Mouse (Mus musculus): ENCODE measurements around the gene Tmem235.
"Not testable (repeated sequence)": the region's sequence is repeated elsewhere in the genome, so short reads cannot be mapped to it uniquely, and the experiment has no call there.

The Tmem235 gene

GRCm38 (mm10) chr11:117833509-117833908 is 27.0 kb upstream of the Tmem235 start:
- not testable (repeated sequence) for DNase-seq

- no peak for DNase-seq
These were observed 26.5 kb upstream of the Tmem235 start for GRCm38 (mm10) chr11:117834086-117834485.

GRCm38 (mm10) chr11:117836306-117836705 is 24.2 kb upstream of the Tmem235 start:
- peak; percentile 41 for DNase-seq

GRCm38 (mm10) chr11:117838572-117838971 is 22.0 kb upstream of the Tmem235 start:
- no peak for DNase-seq

- DNase-seq = no peak
These were observed 21.5 kb upstream of the Tmem235 start for GRCm38 (mm10) chr11:117839021-117839420.

DNA sequence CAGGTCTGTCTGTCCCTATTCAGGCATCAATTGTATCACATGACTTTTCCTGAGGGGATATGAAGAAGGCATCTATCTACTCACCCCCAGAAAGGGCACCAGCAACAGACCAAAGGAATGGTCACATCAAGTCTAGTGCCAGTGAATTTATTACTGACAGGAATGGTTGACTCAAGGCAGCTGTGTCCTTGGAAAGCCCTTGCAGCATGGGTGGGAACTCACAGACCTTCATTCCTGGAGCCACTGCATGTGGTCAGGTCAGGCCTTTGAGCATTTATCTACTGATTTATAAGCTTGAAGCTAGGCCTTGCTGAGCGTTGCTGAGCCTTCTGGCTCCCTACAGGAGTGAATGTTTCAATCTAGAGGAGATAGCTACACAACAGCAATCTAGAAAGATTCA is 19.6 kb upstream of the Tmem235 start:
- no peak for DNase-seq

- DNase-seq = no peak
These were observed 17.1 kb upstream of the Tmem235 start for GRCm38 (mm10) chr11:117843434-117843833.

- no peak for DNase-seq
These were observed 15.6 kb upstream of the Tmem235 start for GRCm38 (mm10) chr11:117844997-117845396.

DNA sequence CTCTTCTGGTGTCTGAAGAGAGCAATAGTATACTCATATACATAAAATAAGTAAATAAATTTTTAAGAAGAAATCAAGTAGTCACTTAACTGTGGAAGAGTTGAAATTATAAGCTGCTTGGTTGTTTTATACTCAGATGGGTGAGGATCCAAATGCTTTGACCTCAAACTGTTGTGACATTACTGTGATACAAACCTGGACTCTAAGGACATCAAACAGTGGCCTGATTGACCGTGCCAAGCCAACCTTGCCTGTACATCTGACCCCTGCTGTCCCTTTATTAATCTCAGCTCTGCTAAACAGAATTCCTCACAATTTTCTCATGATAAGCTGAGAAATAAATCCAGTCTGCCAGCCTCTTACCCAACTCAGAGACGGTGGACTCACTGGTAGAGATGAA is 14.9 kb upstream of the Tmem235 start:
- no peak for DNase-seq

DNA sequence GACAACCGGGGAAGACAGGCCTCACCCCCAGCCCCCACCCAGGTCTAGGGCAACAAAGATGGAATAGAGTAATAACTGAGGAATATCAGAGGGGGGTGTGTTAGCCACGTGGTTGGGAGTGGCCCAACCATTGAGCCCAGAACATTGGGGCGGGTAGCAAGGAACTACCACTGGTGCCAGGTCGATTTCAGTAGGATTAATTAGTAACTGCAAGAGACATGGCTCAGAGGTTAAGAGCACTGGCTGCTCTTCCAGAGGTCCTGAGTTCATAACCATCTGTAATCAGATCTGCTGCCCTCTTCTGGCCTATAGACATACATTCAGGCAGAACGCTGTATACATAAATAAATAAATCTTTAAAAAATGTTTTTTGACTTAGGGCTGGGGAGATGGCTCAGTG is 13.9 kb upstream of the Tmem235 start:
- DNase-seq = no peak

GRCm38 (mm10) chr11:117847593-117848215 is 12.8 kb upstream of the Tmem235 start:
- DNase-seq = no peak

- no peak for DNase-seq
These were observed 12.1 kb upstream of the Tmem235 start for GRCm38 (mm10) chr11:117848271-117848984.

GRCm38 (mm10) chr11:117848985-117849671 is 11.4 kb upstream of the Tmem235 start, which contains the start of gene Birc5:
Birc5 (plus strand) TSS chr11:117849251.
- peak; percentile 97 for DNase-seq

GRCm38 (mm10) chr11:117852875-117853274 is 7.7 kb upstream of the Tmem235 start:
- DNase-seq = no peak

DNA sequence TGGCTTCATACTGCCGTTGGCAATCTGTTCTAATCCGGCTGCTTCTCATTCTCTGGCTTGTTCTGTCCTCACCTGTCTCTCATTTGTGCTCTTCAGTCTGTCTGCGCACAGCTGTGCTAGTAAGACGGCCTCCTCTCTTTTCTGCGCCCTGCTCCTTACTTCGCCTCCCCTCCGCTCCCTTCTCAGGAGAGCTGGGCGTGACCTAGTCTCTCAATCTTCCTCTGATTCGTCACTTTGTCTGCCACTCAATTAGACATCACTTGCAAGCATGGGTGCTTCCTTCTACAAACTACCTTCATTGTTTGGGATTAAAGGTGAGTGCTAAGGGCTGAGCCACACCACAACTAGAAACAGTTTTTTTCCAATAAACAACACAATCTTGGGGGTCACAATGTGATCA is 6.3 kb upstream of the Tmem235 start:
- no peak for DNase-seq

DNA sequence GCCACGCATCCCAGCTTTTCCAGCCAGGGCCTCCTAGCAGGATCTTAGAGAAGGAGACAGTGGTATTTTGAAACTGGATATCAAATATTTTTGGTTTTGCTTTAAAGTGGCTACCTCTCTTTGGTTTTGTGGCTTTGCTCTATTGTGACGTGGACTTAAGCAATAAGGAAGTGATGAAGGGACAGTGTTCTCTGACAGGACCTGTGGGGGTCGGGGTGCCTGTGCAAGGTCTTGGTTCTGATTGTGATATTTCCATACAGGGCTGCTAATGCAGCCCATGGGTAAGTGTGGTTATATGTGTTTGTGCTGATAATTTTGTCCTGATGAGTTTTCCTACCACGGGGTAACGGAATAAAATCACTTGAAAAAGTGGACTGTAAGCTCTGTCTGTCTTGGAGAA is 5.2 kb upstream of the Tmem235 start:
- no peak for DNase-seq

- no peak for DNase-seq
These were observed 4.6 kb upstream of the Tmem235 start for GRCm38 (mm10) chr11:117855975-117856374.

DNA sequence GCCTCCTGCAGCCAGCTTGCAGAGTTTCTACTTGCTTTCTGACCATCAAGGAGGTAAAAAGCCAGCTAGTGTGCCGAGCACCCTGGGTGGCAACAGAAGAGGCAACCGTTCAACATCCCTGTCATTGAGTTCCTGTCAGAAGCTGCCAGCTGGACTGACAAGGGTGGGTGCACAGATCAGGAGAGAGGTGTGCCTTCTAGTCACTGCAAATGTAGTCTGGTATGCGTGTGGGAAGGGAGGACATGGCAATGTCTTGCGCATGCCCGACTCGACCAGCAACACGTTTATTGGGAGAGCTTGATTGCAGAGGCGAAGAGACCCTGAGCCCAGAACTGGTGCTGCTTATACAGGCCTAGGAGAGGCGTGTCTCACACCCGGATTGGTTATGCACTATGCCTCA is 3.1 kb upstream of the Tmem235 start:
- no peak for DNase-seq

DNA sequence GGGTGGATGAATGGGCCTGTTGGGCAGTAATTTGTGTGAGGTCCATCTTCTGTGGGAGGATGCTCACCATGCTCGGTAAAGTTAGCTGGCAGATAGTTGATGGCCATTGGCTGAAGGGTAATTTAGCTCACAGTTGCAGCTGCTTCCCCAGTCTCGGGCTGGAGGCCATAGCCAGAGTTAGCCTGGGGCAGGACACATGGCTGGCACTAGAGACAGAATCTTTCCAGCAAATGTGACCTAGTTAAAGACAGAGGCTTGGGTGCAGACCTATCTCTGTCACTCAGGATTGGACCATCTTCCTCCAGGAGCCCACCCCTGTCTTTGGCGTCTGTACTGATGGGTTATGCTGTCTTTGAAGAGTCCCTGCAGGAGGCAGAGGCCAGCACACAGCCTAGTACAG is 2.2 kb upstream of the Tmem235 start:
- DNase-seq = no peak

- no peak for DNase-seq
These were observed 2.8 kb downstream of the Tmem235 start for GRCm38 (mm10) chr11:117863174-117863856.

DNA sequence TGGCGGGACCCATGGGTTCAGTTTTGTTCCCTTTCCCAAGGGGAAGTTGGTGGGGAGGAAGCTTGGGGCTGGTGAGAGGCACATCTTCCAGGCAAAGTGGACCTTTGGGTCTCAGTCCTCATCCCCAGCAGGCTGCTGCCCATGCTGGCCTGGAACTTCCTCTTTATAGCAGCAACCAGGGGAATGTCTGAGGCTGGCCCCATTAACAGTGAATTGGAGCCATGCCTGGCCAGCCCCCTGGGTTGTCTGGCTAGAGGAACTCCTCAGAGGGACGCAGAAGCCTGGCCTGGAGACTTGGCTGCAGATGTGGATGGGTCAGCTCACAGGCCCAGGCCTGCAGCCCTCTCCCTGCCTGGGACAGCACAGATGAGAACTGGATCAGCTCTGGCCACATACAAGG is 4.3 kb downstream of the Tmem235 start:
- DNase-seq = no peak

DNA sequence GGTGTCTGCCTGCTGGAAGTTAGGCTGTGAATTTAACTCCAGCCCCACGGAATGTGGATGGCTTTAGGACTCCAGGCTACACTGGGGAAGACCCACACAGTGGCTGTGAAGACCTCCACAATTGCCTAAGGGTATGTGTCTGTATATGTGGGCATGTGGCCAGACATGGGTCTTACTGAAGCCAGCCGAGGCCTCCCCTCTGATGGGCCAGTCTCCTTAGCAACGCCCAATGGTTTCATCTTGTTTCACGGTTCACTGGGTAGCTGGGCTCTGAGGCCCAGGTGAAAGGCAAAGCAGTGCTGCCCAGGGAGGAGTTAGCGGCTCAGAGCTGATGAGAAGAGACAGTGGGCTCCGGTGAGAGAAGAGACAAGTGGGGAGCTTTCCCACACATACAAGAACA is 5.4 kb downstream of the Tmem235 start:
- no peak for DNase-seq

- DNase-seq = peak; percentile 78
These were observed 10.3 kb downstream of the Tmem235 start for GRCm38 (mm10) chr11:117870688-117871365.
